Mouse (Mus musculus) heart, adult 11 months (tissue): Measurements from ENCODE around the gene Calm2.
A peak's percentile ranks its signal among the peaks of the same experiment; 100 is the strongest.

ENCODE experiments used
- DNase-seq: peaks from one replicate; pipeline ENCODE4 v3.0.0; 2022

Gene Calm2

GRCm38 (mm10) chr17:87446767-87447611 is at the start of gene Calm2:
Gene Calm2, minus strand, starts transcription at chr17:87446935.
- peak; percentile 100 for DNase-seq

- no peak for DNase-seq
Observed at GRCm38 (mm10) chr17:87495504-87495903, 48.8 kb upstream of the Calm2 start.

GRCm38 (mm10) chr17:87494310-87494709 is 47.6 kb upstream of the Calm2 start:
- DNase-seq: no peak

- no peak for DNase-seq
Observed at GRCm38 (mm10) chr17:87492286-87492685, 45.6 kb upstream of the Calm2 start.

GRCm38 (mm10) chr17:87490295-87490694 is 43.6 kb upstream of the Calm2 start:
- DNase-seq: peak; percentile 94

GRCm38 (mm10) chr17:87485751-87486150 is 39.0 kb upstream of the Calm2 start:
- DNase-seq: no peak

- DNase-seq: no peak
Observed at GRCm38 (mm10) chr17:87482867-87483266, 36.1 kb upstream of the Calm2 start.

- DNase-seq: peak; percentile 89
Observed at GRCm38 (mm10) chr17:87478569-87478968, 31.8 kb upstream of the Calm2 start.

- DNase-seq: no peak
Observed at GRCm38 (mm10) chr17:87477611-87478010, 30.9 kb upstream of the Calm2 start.

GRCm38 (mm10) chr17:87475356-87475755 is 28.6 kb upstream of the Calm2 start:
- DNase-seq: no peak

- DNase-seq: peak; percentile 93
Observed at GRCm38 (mm10) chr17:87474501-87474795, 27.7 kb upstream of the Calm2 start.

GRCm38 (mm10) chr17:87473736-87474500 is 27.2 kb upstream of the Calm2 start:
- peak; percentile 95 for DNase-seq

GRCm38 (mm10) chr17:87473441-87473735 is 26.7 kb upstream of the Calm2 start:
- no peak for DNase-seq

GRCm38 (mm10) chr17:87472879-87473278 is 26.1 kb upstream of the Calm2 start:
- DNase-seq: no peak

GRCm38 (mm10) chr17:87471661-87472060 is 24.9 kb upstream of the Calm2 start:
- no peak for DNase-seq

GRCm38 (mm10) chr17:87470797-87471196 is 24.1 kb upstream of the Calm2 start:
- no peak for DNase-seq

- DNase-seq: no peak
Observed at GRCm38 (mm10) chr17:87470282-87470681, 23.5 kb upstream of the Calm2 start.

- DNase-seq: no peak
Observed at GRCm38 (mm10) chr17:87469428-87469827, 22.7 kb upstream of the Calm2 start.

GRCm38 (mm10) chr17:87468616-87469015 is 21.9 kb upstream of the Calm2 start:
- DNase-seq: no peak

- DNase-seq: no peak
Observed at GRCm38 (mm10) chr17:87461499-87461896, 14.8 kb upstream of the Calm2 start.

GRCm38 (mm10) chr17:87460669-87461498 is 14.1 kb upstream of the Calm2 start:
- DNase-seq: no peak

GRCm38 (mm10) chr17:87459750-87460668 is 13.3 kb upstream of the Calm2 start:
- peak; percentile 93 for DNase-seq
